Mouse (Mus musculus): ENCODE data around the gene Gm10961. TPM values are rescaled to one million over a fixed set of nuclear protein-coding genes. Genes with fewer than 3 reads are reported as not detected.
A peak's percentile ranks its signal among the peaks of the same experiment; 100 is the strongest.

The Gm10961 gene
- polyA plus RNA-seq, 1 experiment from 2014 or later: not detected

- 62% methylated on average over 1 of the region's 1 CpGs for WGBS
- Histone ChIP-seq H3K27me3 (ENCODE audit: insufficient read depth, low read length) (peaks cover 50% of the 10 kb centered on the region), H3K4me1 (replicated peaks; ENCODE audit: insufficient read depth, low read length) (peaks cover 4% of the 10 kb centered on the region), H3K9me3 (replicated peaks; ENCODE audit: low read length) (no peaks in the 10 kb centered on the region), H3K4me3 (replicated peaks; ENCODE audit: low read depth, low read length) (no peak overlapping the region), H3K36me3 (ENCODE audit: insufficient read depth, low read length) (no peaks in the 10 kb centered on the region), H3K27ac (no peak overlapping the region), H3K9ac (ENCODE audit: low read depth, low read length) (no peak overlapping the region), H3K4me2 (ENCODE audit: low read length) (no peak overlapping the region)
- TF ChIP-seq CTCF (IDR thresholded peaks at IDR 0.05; ENCODE audit: low read depth): no peak
- DNase-seq (ENCODE audit: low spot score) (no peak), ATAC-seq (replicated peaks; ENCODE audit: low FRiP score, low read depth) (no peak)
Observed at GRCm38 (mm10) chr3:107591612-107592011, 39.5 kb upstream of the Gm10961 start.

- Histone ChIP-seq H3K27ac (no peak overlapping the region), H3K4me3 (replicated peaks; ENCODE audit: low read depth, low read length) (no peak overlapping the region), H3K4me1 (replicated peaks; ENCODE audit: insufficient read depth, low read length) (peaks cover 4% of the 10 kb centered on the region), H3K4me2 (ENCODE audit: low read length) (no peak overlapping the region), H3K27me3 (ENCODE audit: insufficient read depth, low read length) (peaks cover 49% of the 10 kb centered on the region), H3K9me3 (replicated peaks; ENCODE audit: low read length) (no peaks in the 10 kb centered on the region), H3K36me3 (ENCODE audit: insufficient read depth, low read length) (no peaks in the 10 kb centered on the region), H3K9ac (ENCODE audit: low read depth, low read length) (no peak overlapping the region)
- no peak for TF ChIP-seq CTCF (IDR thresholded peaks at IDR 0.05; ENCODE audit: low read depth)
- DNase-seq (ENCODE audit: low spot score) (no peak), ATAC-seq (replicated peaks; ENCODE audit: low FRiP score, low read depth) (no peak)
- WGBS: 26% methylated on average over 2 of the region's 2 CpGs
Observed at GRCm38 (mm10) chr3:107593632-107594031, 37.5 kb upstream of the Gm10961 start.

GRCm38 (mm10) chr3:107594662-107595263 is 36.4 kb upstream of the Gm10961 start, which contains the start of gene Alx3:
Alx3 (plus strand) TSS chr3:107595031.
- no peaks in the 10 kb centered on the region for H3K36me3 ChIP-seq (ENCODE audit: insufficient read depth, low read length)
- H3K27me3 ChIP-seq (ENCODE audit: insufficient read depth, low read length): peaks cover 60% of the 10 kb centered on the region
- no peaks in the 10 kb centered on the region for H3K9me3 ChIP-seq (replicated peaks; ENCODE audit: low read length)
- H3K4me1 ChIP-seq (replicated peaks; ENCODE audit: insufficient read depth, low read length): peaks cover 4% of the 10 kb centered on the region
- peak within 1 kb of the TSS; percentile 57 for H3K4me2 ChIP-seq (ENCODE audit: low read length)
- H3K4me3 ChIP-seq (replicated peaks; ENCODE audit: low read depth, low read length): peak within 1 kb of the TSS; percentile 35
- H3K27ac ChIP-seq: no peak within 1 kb of the TSS
- DNase-seq (ENCODE audit: low spot score) (no peak), ATAC-seq (replicated peaks; ENCODE audit: low FRiP score, low read depth) (no peak; the same call in 1 of the 2 replicates)
- 2% methylated on average over 33 of the region's 46 CpGs for WGBS
- no peak within 1 kb of the TSS for H3K9ac ChIP-seq (ENCODE audit: low read depth, low read length)
- no peak for TF ChIP-seq CTCF (IDR thresholded peaks at IDR 0.05; ENCODE audit: low read depth)

GRCm38 (mm10) chr3:107595264-107595937 is 35.7 kb upstream of the Gm10961 start:
- under 1% methylated on average over 48 of the region's 50 CpGs for WGBS
- no peak overlapping the region for H3K27ac ChIP-seq
- no peaks in the 10 kb centered on the region for H3K9me3 ChIP-seq (replicated peaks; ENCODE audit: low read length)
- H3K36me3 ChIP-seq (ENCODE audit: insufficient read depth, low read length): no peaks in the 10 kb centered on the region
- peaks cover 4% of the 10 kb centered on the region for H3K4me1 ChIP-seq (replicated peaks; ENCODE audit: insufficient read depth, low read length)
- peak overlapping the region; percentile 35 for H3K4me3 ChIP-seq (replicated peaks; ENCODE audit: low read depth, low read length)
- TF ChIP-seq CTCF (IDR thresholded peaks at IDR 0.05; ENCODE audit: low read depth): no peak
- H3K27me3 ChIP-seq (ENCODE audit: insufficient read depth, low read length): peaks cover 66% of the 10 kb centered on the region
- DNase-seq (ENCODE audit: low spot score) (no peak), ATAC-seq (replicated peaks; ENCODE audit: low FRiP score, low read depth) (no peak; the same call in 1 of the 2 replicates)
- H3K4me2 ChIP-seq (ENCODE audit: low read length): peak overlapping the region; percentile 57
- H3K9ac ChIP-seq (ENCODE audit: low read depth, low read length): no peak overlapping the region

- H3K4me3 ChIP-seq (replicated peaks; ENCODE audit: low read depth, low read length): peak overlapping the region; percentile 35; the same call in 1 of the 2 replicates
- TF ChIP-seq CTCF (IDR thresholded peaks at IDR 0.05; ENCODE audit: low read depth): no peak
- no peak overlapping the region for H3K9ac ChIP-seq (ENCODE audit: low read depth, low read length)
- H3K9me3 ChIP-seq (replicated peaks; ENCODE audit: low read length): no peaks in the 10 kb centered on the region
- WGBS: 3% methylated on average over 34 of the region's 34 CpGs
- peaks cover 4% of the 10 kb centered on the region for H3K4me1 ChIP-seq (replicated peaks; ENCODE audit: insufficient read depth, low read length)
- no peak for DNase-seq (ENCODE audit: low spot score)
- peaks cover 70% of the 10 kb centered on the region for H3K27me3 ChIP-seq (ENCODE audit: insufficient read depth, low read length)
- H3K27ac ChIP-seq: no peak overlapping the region
- peak overlapping the region; percentile 57; the same call in 1 of the 2 replicates for H3K4me2 ChIP-seq (ENCODE audit: low read length)
- ATAC-seq (replicated peaks; ENCODE audit: low FRiP score, low read depth): no peak
- H3K36me3 ChIP-seq (ENCODE audit: insufficient read depth, low read length): no peaks in the 10 kb centered on the region
Observed at GRCm38 (mm10) chr3:107595938-107596461, 35.1 kb upstream of the Gm10961 start.

- 1% methylated on average over 26 of the region's 26 CpGs for WGBS
- H3K9me3 ChIP-seq (replicated peaks; ENCODE audit: low read length): no peaks in the 10 kb centered on the region
- H3K9ac ChIP-seq (ENCODE audit: low read depth, low read length): no peak overlapping the region
- no peak overlapping the region; the same call in 1 of the 2 replicates for H3K4me3 ChIP-seq (replicated peaks; ENCODE audit: low read depth, low read length)
- no peak for DNase-seq (ENCODE audit: low spot score)
- H3K36me3 ChIP-seq (ENCODE audit: insufficient read depth, low read length): no peaks in the 10 kb centered on the region
- no peak for ATAC-seq (replicated peaks; ENCODE audit: low FRiP score, low read depth)
- peaks cover 73% of the 10 kb centered on the region for H3K27me3 ChIP-seq (ENCODE audit: insufficient read depth, low read length)
- H3K4me1 ChIP-seq (replicated peaks; ENCODE audit: insufficient read depth, low read length): peaks cover 4% of the 10 kb centered on the region
- no peak overlapping the region for H3K27ac ChIP-seq
- no peak overlapping the region for H3K4me2 ChIP-seq (ENCODE audit: low read length)
- no peak for TF ChIP-seq CTCF (IDR thresholded peaks at IDR 0.05; ENCODE audit: low read depth)
Observed at GRCm38 (mm10) chr3:107596559-107596958, 34.6 kb upstream of the Gm10961 start.

Data from kidney, postnatal 0 days (tissue).